Mouse (Mus musculus): ENCODE measurements at regions not wholly inside any gene's neighbourhood (a gene's known extent, or its start where the extent isn't known, plus 50 kb on each side); places are given as distances from the start of the nearest gene placed in this dataset.

DNA sequence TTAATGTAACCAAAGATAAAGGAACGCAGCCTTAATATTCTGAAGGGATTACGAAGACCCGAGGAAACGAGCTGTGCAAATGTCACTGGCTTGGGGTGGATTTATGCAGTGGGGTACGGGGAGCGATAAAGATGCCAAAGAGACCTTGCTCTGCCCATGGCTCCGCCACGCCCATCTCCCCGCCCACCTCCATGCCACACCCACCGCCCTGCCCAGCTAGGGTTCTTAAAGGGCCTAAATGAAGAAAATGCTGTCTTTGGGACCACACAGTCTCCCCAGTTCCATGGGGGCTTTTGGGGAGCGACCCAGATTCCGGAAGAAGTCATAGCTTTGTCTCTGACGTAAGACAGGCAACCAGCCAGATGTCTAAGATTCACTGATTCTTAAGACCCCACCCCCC is 68.2 kb upstream of the Gm11733 start:
- TF ChIP-seq CTCF (conservative IDR thresholded peaks at IDR 0.05; ENCODE audit: low read length): no peak
- TF ChIP-seq NANOG (IDR thresholded peaks at IDR 0.05; ENCODE audit: borderline replicate concordance, low read length): no peak
- TF ChIP-seq POU5F1 (IDR thresholded peaks at IDR 0.05; ENCODE audit: borderline replicate concordance, low read length): no peak
